In the genomic region with DNA sequence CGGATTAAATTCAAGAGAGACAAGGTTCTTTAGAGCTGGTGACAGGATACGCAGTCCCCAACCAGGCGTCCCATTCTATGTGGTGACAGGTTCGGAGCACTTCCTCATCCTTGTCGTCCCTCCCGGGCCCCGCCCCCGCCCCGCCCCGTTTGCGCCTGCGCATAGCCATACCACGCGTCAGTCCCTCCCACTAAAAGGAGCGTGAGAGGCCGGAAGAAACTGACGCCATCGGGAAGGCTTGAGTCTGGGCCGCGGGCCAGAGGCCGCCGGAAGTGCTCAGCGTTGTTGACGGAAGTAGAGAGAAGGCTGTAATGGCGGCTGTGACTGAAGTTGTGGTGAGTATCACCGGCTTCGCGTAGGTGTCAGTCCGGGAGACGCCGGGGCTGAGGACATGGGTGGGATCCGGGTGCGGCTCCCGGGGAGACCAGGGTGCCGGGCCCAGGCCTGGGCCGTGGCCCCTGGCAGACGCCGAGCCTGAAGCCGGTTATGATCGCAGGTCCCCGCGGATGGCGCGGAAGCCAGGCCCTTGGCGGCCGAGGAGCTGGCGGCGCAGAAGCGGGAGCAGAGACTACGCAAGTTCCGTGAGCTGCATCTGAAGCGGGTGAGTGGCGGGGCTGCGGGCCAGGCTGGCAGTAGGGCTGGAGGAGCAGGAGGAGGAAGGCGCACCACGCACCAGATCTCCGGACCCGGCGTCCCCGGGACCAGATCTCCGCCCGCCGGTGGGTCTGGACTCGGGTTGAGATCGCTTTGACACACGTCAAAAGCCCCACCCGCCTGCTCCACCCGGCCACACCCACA, we compare ENCODE assay signal across 8 mouse cellular contexts. TPM values are rescaled to one million over a fixed set of nuclear protein-coding genes. Genes with fewer than 3 reads are reported as not detected.
A peak's percentile ranks its signal among the peaks of the same experiment; 100 is the strongest.
DNase-seq lines count a peak whose midpoint lies in the region; ATAC-seq and TF ChIP-seq lines count a peak whose summit lies in the region.

A gene (plus strand): TSS at position 215 of the 798 bp plus-strand sequence.

- peak within 1 kb of the TSS; percentile 87 for H3K4me3 ChIP-seq in hindbrain, embryonic 10.5 days
- peak within 1 kb of the TSS; percentile 96 for H3K4me3 ChIP-seq in lung, postnatal 0 days (ENCODE audit: low read depth, low read length)

- peak; percentile 92 for DNase-seq in MEL-GATA-1-ER (ENCODE audit: extremely low read depth, low read depth)
- DNase-seq in cerebellum, adult 8-10 months: peak; percentile 93
- peak; percentile 97 for DNase-seq in hindbrain, embryonic 10.5 days (ENCODE audit: low spot score)
- DNase-seq in layer of hippocampus, adult 9-11 months: peak; percentile 96
- peak; percentile 98 for DNase-seq in lung, postnatal 0 days (ENCODE audit: low spot score)
- peak; percentile 93 for DNase-seq in ovary, postnatal 14 days (ENCODE audit: low spot score)
- DNase-seq in thymus, postnatal 14 days: peak; percentile 92

- H3K4me1 ChIP-seq in hindbrain, embryonic 10.5 days (replicated peaks): peaks cover 25% of the 10 kb centered on the region
- peaks cover 4% of the 10 kb centered on the region; the same call in 1 of the 2 replicates for H3K4me1 ChIP-seq in lung, postnatal 0 days (ENCODE audit: insufficient read depth, low read depth, low read length)

- no peaks in the 10 kb centered on the region for H3K9me3 ChIP-seq in hindbrain, embryonic 10.5 days
- H3K9me3 ChIP-seq in lung, postnatal 0 days (ENCODE audit: low read length): no peaks in the 10 kb centered on the region

- peak within 1 kb of the TSS; percentile 73 for H3K4me2 ChIP-seq in lung, postnatal 0 days (replicated peaks; ENCODE audit: low read depth, low read length)

- no peaks in the 10 kb centered on the region for H3K27me3 ChIP-seq in hindbrain, embryonic 10.5 days (ENCODE audit: insufficient read depth, poor library complexity, severe bottlenecking)
- H3K27me3 ChIP-seq in lung, postnatal 0 days (replicated peaks; ENCODE audit: insufficient read depth, low read length): no peaks in the 10 kb centered on the region

- peak within 1 kb of the TSS; percentile 85 for H3K27ac ChIP-seq in hindbrain, embryonic 10.5 days
- H3K27ac ChIP-seq in lung, postnatal 0 days (ENCODE audit: low read length): peak within 1 kb of the TSS; percentile 95

- peak; percentile 93 for ATAC-seq in frontal cortex, adult (ENCODE audit: low TSS enrichment)
- ATAC-seq in lung, postnatal 0 days: peak; percentile 97

- under 1% methylated on average over 68 of the region's 68 CpGs for WGBS in hindbrain, embryonic 10.5 days
- 2% methylated on average over 66 of the region's 68 CpGs for WGBS in lung, postnatal 0 days

- TF ChIP-seq CTCF in lung, postnatal 0 days (IDR thresholded peaks at IDR 0.05): no peak

- H3K36me3 ChIP-seq in hindbrain, embryonic 10.5 days: peaks cover 66% of the 10 kb centered on the region
- H3K36me3 ChIP-seq in lung, postnatal 0 days (ENCODE audit: insufficient read depth, low read length): peaks cover 41% of the 10 kb centered on the region

- H3K9ac ChIP-seq in lung, postnatal 0 days (replicated peaks; ENCODE audit: low read depth): peak within 1 kb of the TSS; percentile 97

- peak; percentile 66 for TF ChIP-seq EP300 in lung, postnatal 0 days (IDR thresholded peaks at IDR 0.05)

RNA-seq across cellular contexts. Expression of the gene that starts here (rescaled TPM):
- polyA plus RNA-seq in hindbrain, embryonic 10.5 days (2016; fragmentation: Nextera tagmentation; extraction: Ambion mirVana): 67.6 and 75.2 TPM in 2 replicates
- 118 and 132 TPM in 2 replicates for polyA plus RNA-seq in lung, postnatal 0 days (2015; fragmentation: Nextera tagmentation; extraction: Ambion mirVana)

Comparison
In these comparisons a context has a peak if more than half of its experiments do, and no peak if none do; other contexts are left out.
1. Peak in every context shown above with its lines: DNase-seq, ATAC-seq, H3K4me3 ChIP-seq and H3K27ac ChIP-seq.